Mouse (Mus musculus) heart, postnatal 0 days (tissue): ENCODE data around the gene Mrpl1. TPM values are rescaled to one million over a fixed set of nuclear protein-coding genes. Genes with fewer than 3 reads are reported as not detected.

Source experiments
- ATAC-seq: fragments of 200-750 bp; cut with Nextera tagmentation; 2 replicates; pipeline ENCODE4 v1.8.0; 2017; ENCODE audit warnings: low read depth, moderate number of reproducible peaks, moderate library complexity; ENCODE audit not compliant: insufficient read depth
- DNase-seq: peaks from one replicate; pipeline ENCODE4 v3.0.0-alpha.2; 2016; ENCODE audit warnings: low spot score
- H3K27ac ChIP-seq: fragments of 300-500 bp; sonication (generic); 2 replicates; pipeline ENCODE4 v1.5.1; 2014; ENCODE audit warnings: low read depth, mild to moderate bottlenecking
- H3K27me3 ChIP-seq: fragments of 300-500 bp; sonication (generic); 2 replicates; pipeline ENCODE4 v1.6.1; 2014; ENCODE audit warnings: low read length, mixed read lengths; ENCODE audit not compliant: control insufficient read depth, insufficient read depth
- H3K36me3 ChIP-seq: fragments of 300-500 bp; sonication (generic); replicated peaks from 2 replicates; pipeline ENCODE4 v1.6.1; 2014; ENCODE audit warnings: low read length, mixed read lengths; ENCODE audit not compliant: control insufficient read depth, insufficient read depth
- H3K4me1 ChIP-seq: fragments of 300-500 bp; sonication (generic); 2 replicates; pipeline ENCODE4 v1.6.1; 2014; ENCODE audit warnings: antibody characterized with exemption; ENCODE audit not compliant: control insufficient read depth, insufficient read depth
- H3K4me2 ChIP-seq: fragments of 300-500 bp; sonication (generic); 2 replicates; pipeline ENCODE4 v1.6.1; 2014; ENCODE audit warnings: low read depth, mild to moderate bottlenecking, low read length, moderate library complexity
- H3K4me3 ChIP-seq: fragments of 300-500 bp; sonication (generic); 2 replicates; pipeline ENCODE4 v1.5.1; 2014; ENCODE audit warnings: low read depth, low read length
- H3K9ac ChIP-seq: fragments of 300-500 bp; sonication (generic); replicated peaks from 2 replicates; pipeline ENCODE4 v1.6.1; 2014; ENCODE audit warnings: low read depth, low read length, mixed read lengths
- H3K9me3 ChIP-seq: fragments of 300-500 bp; sonication (generic); replicated peaks from 2 replicates; pipeline ENCODE4 v1.6.1; 2016; ENCODE audit warnings: low read length; ENCODE audit not compliant: control insufficient read depth
- CTCF ChIP-seq: IDR thresholded peaks from 2 replicates; pipeline ENCODE4 v1.5.1; 2016; ENCODE audit warnings: antibody characterized with exemption, control low read depth, low read depth
- EP300 ChIP-seq: IDR thresholded peaks from 2 replicates; pipeline ENCODE4 v1.6.1; 2016; ENCODE audit warnings: antibody characterized with exemption, low read depth
- WGBS: fragments of 180-500 bp; shearing (Covaris S2); extraction: QIAGEN DNeasy Blood & Tissue Kit; methylation state at CpG from one replicate; pipeline ENCODE4 v1.1.7; 2014; 5-methylcytosine and 5-hydroxymethylcytosine counted together
- polyA plus RNA-seq: library from polyadenylated mRNA; unstranded; fragments of >200 nt; fragmentation: Nextera tagmentation; extraction: Ambion mirVana; gene quantifications from 2 replicates; pipeline ENCODE4 v1.2.1, GENCODE M21; 2015
- total RNA-seq: library from RNA; depleted of rRNA; stranded (reverse); fragments of >200 nt; gene quantifications from 2 replicates; pipeline ENCODE4 v1.2.3, GENCODE M21; 2014; ENCODE audit warnings: low replicate concordance

The Mrpl1 gene
- total and polyA plus RNA-seq, 2 experiments from 2014 or later = 18.3 to 29.7 TPM

GRCm38 (mm10) chr5:96191251-96191650 is 18.0 kb upstream of the Mrpl1 start:
- no peak overlapping the region for H3K4me3 ChIP-seq
- no peaks in the 10 kb centered on the region for H3K9me3 ChIP-seq
- WGBS = 58% methylated on average over 4 of the region's 4 CpGs
- H3K27me3 ChIP-seq = no peaks in the 10 kb centered on the region
- ATAC-seq (no peak), DNase-seq (no peak)
- no peak overlapping the region for H3K4me2 ChIP-seq
- H3K9ac ChIP-seq = no peak overlapping the region
- no peaks in the 10 kb centered on the region for H3K4me1 ChIP-seq
- H3K36me3 ChIP-seq = no peaks in the 10 kb centered on the region
- no peak overlapping the region for H3K27ac ChIP-seq
- TF ChIP-seq EP300 (no peak), CTCF (no peak)

- H3K27ac ChIP-seq = no peak overlapping the region
- no peak for TF ChIP-seq CTCF
- no peak for TF ChIP-seq EP300
- ATAC-seq (no peak), DNase-seq (no peak)
- no peaks in the 10 kb centered on the region for H3K27me3 ChIP-seq
- no peaks in the 10 kb centered on the region for H3K4me1 ChIP-seq
- 46% methylated on average over 2 of the region's 2 CpGs for WGBS
- no peak overlapping the region for H3K4me3 ChIP-seq
- no peaks in the 10 kb centered on the region for H3K36me3 ChIP-seq
- no peak overlapping the region for H3K4me2 ChIP-seq
- no peak overlapping the region for H3K9ac ChIP-seq
- H3K9me3 ChIP-seq = no peaks in the 10 kb centered on the region
These were observed 12.7 kb upstream of the Mrpl1 start for GRCm38 (mm10) chr5:96196547-96197052.

- TF ChIP-seq CTCF = no peak
- no peak for TF ChIP-seq EP300
- DNase-seq (no peak), ATAC-seq (no peak)
- Histone ChIP-seq H3K27me3 (no peaks in the 10 kb centered on the region), H3K4me2 (no peak overlapping the region), H3K9me3 (no peaks in the 10 kb centered on the region), H3K4me1 (no peaks in the 10 kb centered on the region), H3K36me3 (no peaks in the 10 kb centered on the region), H3K4me3 (no peak overlapping the region), H3K27ac (no peak overlapping the region), H3K9ac (no peak overlapping the region)
- 79% methylated on average over 6 of the region's 6 CpGs for WGBS
These were observed 11.0 kb upstream of the Mrpl1 start for GRCm38 (mm10) chr5:96198271-96198670.

GRCm38 (mm10) chr5:96200269-96200668 is 9.0 kb upstream of the Mrpl1 start:
- Histone ChIP-seq H3K27ac (no peak overlapping the region), H3K4me3 (no peak overlapping the region), H3K9me3 (no peaks in the 10 kb centered on the region), H3K4me2 (no peak overlapping the region), H3K9ac (no peak overlapping the region), H3K36me3 (no peaks in the 10 kb centered on the region), H3K4me1 (no peaks in the 10 kb centered on the region), H3K27me3 (no peaks in the 10 kb centered on the region)
- no peak for TF ChIP-seq CTCF
- no peak for TF ChIP-seq EP300
- ATAC-seq = no peak
- DNase-seq = no peak
- WGBS = 56% methylated on average over 3 of the region's 3 CpGs

- Histone ChIP-seq H3K36me3 (no peaks in the 10 kb centered on the region), H3K4me3 (no peak overlapping the region), H3K4me2 (no peak overlapping the region), H3K9me3 (no peaks in the 10 kb centered on the region), H3K9ac (no peak overlapping the region), H3K27ac (no peak overlapping the region), H3K4me1 (no peaks in the 10 kb centered on the region), H3K27me3 (no peaks in the 10 kb centered on the region)
- no peak for ATAC-seq
- WGBS = 73% methylated on average over 10 of the region's 10 CpGs
- DNase-seq = no peak
- TF ChIP-seq EP300 (no peak), CTCF (no peak)
These were observed 7.7 kb upstream of the Mrpl1 start for GRCm38 (mm10) chr5:96201462-96202154.

GRCm38 (mm10) chr5:96206897-96207296 is 2.4 kb upstream of the Mrpl1 start:
- WGBS = 4% methylated on average over 2 of the region's 2 CpGs
- H3K9me3 ChIP-seq = no peaks in the 10 kb centered on the region
- H3K9ac ChIP-seq = no peak overlapping the region
- H3K27me3 ChIP-seq = no peaks in the 10 kb centered on the region
- H3K4me3 ChIP-seq = no peak overlapping the region
- DNase-seq (peak; percentile 46), ATAC-seq (no peak)
- TF ChIP-seq CTCF (no peak), EP300 (0 out of 2 replicates have a peak, but pooled peaks have one; percentile 18)
- peaks cover 21% of the 10 kb centered on the region; the same call in 1 of the 2 replicates for H3K4me1 ChIP-seq
- H3K27ac ChIP-seq = no peak overlapping the region
- no peaks in the 10 kb centered on the region for H3K36me3 ChIP-seq
- H3K4me2 ChIP-seq = no peak overlapping the region
